Mouse (Mus musculus) limb, embryonic 11.5 days (tissue): ENCODE measurements at regions not wholly inside any gene's neighbourhood (a gene's known extent, or its start where the extent isn't known, plus 50 kb on each side); places are given as distances from the start of the nearest gene placed in this dataset.

ENCODE experiments used
- ATAC-seq: fragments of 200-750 bp; cut with Nextera tagmentation; 2 replicates; pipeline ENCODE4 v1.8.0; 2017; ENCODE audit warnings: low read depth; ENCODE audit not compliant: insufficient number of reproducible peaks, low FRiP score, low TSS enrichment
- DNase-seq: peaks from one replicate; pipeline ENCODE4 v3.0.0-alpha.2; 2015; ENCODE audit warnings: low spot score
- H3K27ac ChIP-seq: fragments of 300-500 bp; sonication (generic); replicated peaks from 2 replicates; pipeline ENCODE4 v1.5.1; 2014; ENCODE audit warnings: low read depth, mild to moderate bottlenecking, low read length
- H3K27me3 ChIP-seq: fragments of 300-500 bp; sonication (generic); 2 replicates; pipeline ENCODE4 v1.6.1; 2014; ENCODE audit warnings: mild to moderate bottlenecking, low read length, mixed read lengths; ENCODE audit not compliant: control insufficient read depth, insufficient read depth
- H3K36me3 ChIP-seq: fragments of 300-500 bp; sonication (generic); 2 replicates; pipeline ENCODE4 v1.6.1; 2014; ENCODE audit warnings: mild to moderate bottlenecking, low read length, moderate library complexity, mixed read lengths; ENCODE audit not compliant: control insufficient read depth, insufficient read depth
- H3K4me1 ChIP-seq: fragments of 300-500 bp; sonication (generic); 2 replicates; pipeline ENCODE4 v1.6.1; 2014; ENCODE audit warnings: low read length, mixed read lengths; ENCODE audit not compliant: control insufficient read depth, insufficient read depth
- H3K4me2 ChIP-seq: fragments of 300-500 bp; sonication (generic); 2 replicates; pipeline ENCODE4 v1.6.1; 2014; ENCODE audit warnings: low read depth, mild to moderate bottlenecking, moderate library complexity; ENCODE audit not compliant: severe bottlenecking
- H3K4me3 ChIP-seq: fragments of 300-500 bp; sonication (generic); 2 replicates; pipeline ENCODE4 v1.5.1; 2014; ENCODE audit warnings: low read depth, low read length
- H3K9ac ChIP-seq: fragments of 300-500 bp; sonication (generic); 2 replicates; pipeline ENCODE4 v1.6.1; 2014; ENCODE audit warnings: mild to moderate bottlenecking, low read length
- H3K9me3 ChIP-seq: fragments of 300-500 bp; sonication (generic); 2 replicates; pipeline ENCODE4 v1.6.1; 2016; ENCODE audit warnings: low read length; ENCODE audit not compliant: control insufficient read depth
- WGBS: fragments of 180-500 bp; shearing (Covaris S2); extraction: QIAGEN DNeasy Blood & Tissue Kit; methylation state at CpG from one replicate; pipeline ENCODE4 v1.1.7; 2014; 5-methylcytosine and 5-hydroxymethylcytosine counted together

DNA sequence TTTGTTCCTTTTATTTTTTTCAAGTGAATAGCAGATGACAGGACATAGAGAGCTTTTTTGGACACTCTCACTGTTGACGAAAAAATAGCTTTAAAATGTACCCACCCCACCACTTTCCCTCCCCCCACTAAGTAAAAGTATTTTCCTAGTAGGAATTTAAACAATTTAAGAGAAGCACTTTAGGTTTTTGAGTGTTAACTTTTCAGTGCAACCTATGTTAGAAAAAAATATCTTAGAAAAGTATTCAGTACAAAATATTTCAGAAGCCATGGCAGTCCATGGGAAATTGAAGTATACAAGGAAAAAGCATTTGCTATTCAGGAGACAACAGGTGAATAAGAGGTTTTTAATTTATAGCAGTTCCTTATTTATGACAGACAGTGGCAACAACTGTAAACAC lies 431.9 kb downstream of the Gja1 start:
- ATAC-seq, result no peak
- no peaks in the 10 kb centered on the region for H3K4me1 ChIP-seq
- H3K27ac ChIP-seq, result no peak overlapping the region
- no peaks in the 10 kb centered on the region for H3K27me3 ChIP-seq
- H3K9ac ChIP-seq, result no peak overlapping the region
- DNase-seq, result no peak
- no peaks in the 10 kb centered on the region for H3K9me3 ChIP-seq
- 78% methylated on average over 1 of the region's 1 CpGs for WGBS
- no peak overlapping the region for H3K4me2 ChIP-seq
- no peak overlapping the region for H3K4me3 ChIP-seq
- no peaks in the 10 kb centered on the region for H3K36me3 ChIP-seq

- no peaks in the 10 kb centered on the region for H3K36me3 ChIP-seq
- no peaks in the 10 kb centered on the region for H3K9me3 ChIP-seq
- H3K9ac ChIP-seq, result no peak overlapping the region
- H3K4me2 ChIP-seq, result no peak overlapping the region
- ATAC-seq, result peak; percentile 76; the same call in 1 of the 2 replicates
- peak; percentile 29 for DNase-seq
- H3K4me3 ChIP-seq, result no peak overlapping the region
- no peaks in the 10 kb centered on the region for H3K27me3 ChIP-seq
- H3K27ac ChIP-seq, result no peak overlapping the region
- H3K4me1 ChIP-seq, result no peaks in the 10 kb centered on the region
- WGBS, result 61% methylated on average over 5 of the region's 5 CpGs
Observed at GRCm38 (mm10) chr10:56822158-56822557, 445.0 kb downstream of the Gja1 start.

DNA sequence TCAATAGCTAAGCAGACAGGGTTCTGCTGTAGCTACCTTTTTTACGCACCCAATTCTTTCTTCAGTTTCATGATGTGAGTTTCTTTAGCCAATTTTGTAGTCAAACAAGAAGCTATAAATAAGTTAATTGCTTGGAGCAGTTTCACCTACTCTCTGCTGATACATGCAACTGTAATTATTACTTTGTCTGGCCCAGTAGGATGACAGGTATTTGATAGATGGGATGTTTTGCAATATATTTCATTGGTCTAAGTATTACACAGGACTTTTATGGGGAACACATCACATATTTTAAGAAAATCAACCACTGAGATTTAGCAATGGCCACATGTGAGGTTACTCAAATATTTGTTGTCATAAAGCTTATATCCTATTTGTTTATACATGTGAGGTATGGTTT lies 454.2 kb downstream of the Gja1 start:
- Histone ChIP-seq H3K27me3 (no peaks in the 10 kb centered on the region), H3K9ac (no peak overlapping the region), H3K9me3 (no peaks in the 10 kb centered on the region), H3K4me2 (no peak overlapping the region), H3K4me1 (no peaks in the 10 kb centered on the region), H3K4me3 (no peak overlapping the region), H3K27ac (no peak overlapping the region), H3K36me3 (no peaks in the 10 kb centered on the region)
- WGBS, result 71% methylated on average over 1 of the region's 1 CpGs
- ATAC-seq (0 out of 2 replicates have a peak, but pooled peaks have one; percentile 21), DNase-seq (no peak)

DNA sequence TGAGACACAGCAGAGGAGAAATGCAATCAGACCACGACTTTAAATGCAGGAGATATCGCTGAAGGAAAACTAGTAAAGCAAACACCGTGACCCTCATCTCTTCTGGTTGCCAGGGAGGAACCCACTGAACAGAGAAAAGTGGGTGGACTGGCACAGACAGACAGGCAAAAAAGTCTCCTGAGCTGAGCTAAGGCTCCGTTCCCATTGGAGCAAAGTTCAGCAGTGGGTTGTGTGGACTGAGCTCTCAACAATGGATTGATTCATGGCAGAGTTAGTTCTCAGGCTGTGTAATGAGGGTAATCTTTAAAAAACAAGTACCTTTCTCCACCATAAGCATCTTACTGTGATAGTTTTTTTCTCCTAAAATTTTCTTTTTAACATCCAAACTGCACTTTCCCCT lies 454.8 kb downstream of the Gja1 start:
- Histone ChIP-seq H3K4me1 (no peaks in the 10 kb centered on the region), H3K27ac (no peak overlapping the region), H3K9ac (no peak overlapping the region), H3K27me3 (no peaks in the 10 kb centered on the region), H3K9me3 (no peaks in the 10 kb centered on the region), H3K4me3 (no peak overlapping the region), H3K4me2 (no peak overlapping the region), H3K36me3 (no peaks in the 10 kb centered on the region)
- WGBS, result 92% methylated on average over 4 of the region's 4 CpGs
- DNase-seq (no peak), ATAC-seq (no peak)

GRCm38 (mm10) chr10:56836130-56836529 lies 459.0 kb downstream of the Gja1 start:
- 93% methylated on average over 4 of the region's 4 CpGs for WGBS
- no peaks in the 10 kb centered on the region for H3K27me3 ChIP-seq
- no peak overlapping the region for H3K9ac ChIP-seq
- H3K27ac ChIP-seq, result no peak overlapping the region
- DNase-seq, result no peak
- peaks cover 6% of the 10 kb centered on the region for H3K4me1 ChIP-seq
- H3K4me2 ChIP-seq, result no peak overlapping the region
- H3K4me3 ChIP-seq, result no peak overlapping the region
- H3K36me3 ChIP-seq, result no peaks in the 10 kb centered on the region
- ATAC-seq, result no peak
- H3K9me3 ChIP-seq, result no peaks in the 10 kb centered on the region

DNA sequence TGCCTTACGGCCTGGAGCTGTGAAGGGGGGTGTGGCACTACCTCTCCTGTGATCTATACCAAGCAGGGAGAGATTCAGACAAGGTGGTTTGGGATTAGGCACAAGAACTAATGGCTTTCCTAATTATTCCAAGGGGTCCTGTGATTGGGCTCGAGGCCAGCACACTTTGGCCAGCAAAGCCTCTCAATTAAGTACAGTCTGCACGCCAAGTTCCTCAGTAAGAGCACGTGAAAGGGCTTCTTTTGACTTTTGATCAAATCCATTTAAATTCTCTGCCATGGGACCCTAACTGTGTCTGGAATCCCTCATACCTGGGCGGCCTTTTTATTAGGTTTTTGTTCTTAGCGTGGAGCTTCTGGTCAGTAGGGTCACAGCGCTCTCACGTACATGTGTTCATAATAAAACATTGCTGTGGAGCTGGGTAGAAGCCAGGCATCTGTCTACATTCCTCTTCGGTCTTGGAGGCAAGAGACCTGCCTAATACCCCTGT lies 461.9 kb downstream of the Gja1 start:
- H3K9ac ChIP-seq, result no peak overlapping the region
- H3K4me1 ChIP-seq, result peaks cover 6% of the 10 kb centered on the region
- H3K27ac ChIP-seq, result peak overlapping the region; percentile 61; the same call in 1 of the 2 replicates
- H3K9me3 ChIP-seq, result no peaks in the 10 kb centered on the region
- WGBS, result 5% methylated on average over 9 of the region's 9 CpGs
- H3K4me3 ChIP-seq, result no peak overlapping the region
- no peaks in the 10 kb centered on the region for H3K36me3 ChIP-seq
- H3K4me2 ChIP-seq, result no peak overlapping the region; the same call in 1 of the 2 replicates
- peak; percentile 78 for ATAC-seq
- peak; percentile 68 for DNase-seq
- H3K27me3 ChIP-seq, result no peaks in the 10 kb centered on the region

GRCm38 (mm10) chr10:56839545-56839944 lies 462.4 kb downstream of the Gja1 start:
- Histone ChIP-seq H3K4me2 (no peak overlapping the region; the same call in 1 of the 2 replicates), H3K36me3 (no peaks in the 10 kb centered on the region), H3K27ac (peak overlapping the region; percentile 61), H3K27me3 (no peaks in the 10 kb centered on the region), H3K4me1 (peaks cover 6% of the 10 kb centered on the region), H3K9me3 (no peaks in the 10 kb centered on the region), H3K9ac (no peak overlapping the region), H3K4me3 (no peak overlapping the region)
- WGBS, result 13% methylated on average over 2 of the region's 2 CpGs
- ATAC-seq (peak; percentile 48; the same call in 1 of the 2 replicates), DNase-seq (peak; percentile 40)

- no peaks in the 10 kb centered on the region for H3K36me3 ChIP-seq
- peaks cover 6% of the 10 kb centered on the region for H3K4me1 ChIP-seq
- 73% methylated on average over 5 of the region's 5 CpGs for WGBS
- H3K9ac ChIP-seq, result no peak overlapping the region
- DNase-seq, result peak; percentile 58
- H3K27ac ChIP-seq, result no peak overlapping the region
- no peak for ATAC-seq
- H3K4me2 ChIP-seq, result no peak overlapping the region
- H3K9me3 ChIP-seq, result no peaks in the 10 kb centered on the region
- no peak overlapping the region for H3K4me3 ChIP-seq
- H3K27me3 ChIP-seq, result no peaks in the 10 kb centered on the region
Observed at GRCm38 (mm10) chr10:56840732-56841131, 463.6 kb downstream of the Gja1 start.

GRCm38 (mm10) chr10:56841486-56841885 lies 464.4 kb downstream of the Gja1 start:
- Histone ChIP-seq H3K4me3 (no peak overlapping the region), H3K9me3 (no peaks in the 10 kb centered on the region), H3K9ac (no peak overlapping the region), H3K4me1 (peaks cover 6% of the 10 kb centered on the region), H3K36me3 (no peaks in the 10 kb centered on the region), H3K4me2 (no peak overlapping the region), H3K27me3 (no peaks in the 10 kb centered on the region), H3K27ac (no peak overlapping the region)
- WGBS, result 81% methylated on average over 8 of the region's 8 CpGs
- ATAC-seq (no peak), DNase-seq (no peak)
